Mouse (Mus musculus): Measurements from ENCODE around the gene Akr1b3.

DNA sequence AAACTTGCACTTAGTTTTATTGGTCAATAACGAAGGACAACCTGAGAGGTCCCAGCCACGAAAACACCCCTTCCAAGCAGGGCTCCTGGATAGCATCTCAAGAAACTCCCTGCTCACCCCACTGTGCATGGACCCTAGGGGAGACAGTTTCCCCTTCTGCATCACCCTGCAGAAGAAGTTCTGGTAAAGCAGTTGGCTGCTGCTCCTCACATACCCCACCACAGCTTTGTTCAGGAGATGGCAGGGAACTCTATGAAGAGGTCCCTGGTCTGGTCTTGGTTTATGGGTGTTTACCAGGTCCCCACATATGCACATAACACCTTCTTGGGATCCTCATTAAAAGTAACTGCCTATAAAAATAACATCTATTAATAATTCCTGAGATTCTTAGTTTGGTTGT lies 25.2 kb upstream of the Akr1b3 start:
- no peak for TF ChIP-seq CTCF (IDR thresholded peaks at IDR 0.05; ENCODE audit: low read depth)
- TF ChIP-seq EP300 (optimal IDR thresholded peaks at IDR 0.05): no peak

All from stomach, postnatal 0 days (tissue).